Mouse (Mus musculus): ENCODE measurements around the gene Slc2a5.

Slc2a5 gene

DNA sequence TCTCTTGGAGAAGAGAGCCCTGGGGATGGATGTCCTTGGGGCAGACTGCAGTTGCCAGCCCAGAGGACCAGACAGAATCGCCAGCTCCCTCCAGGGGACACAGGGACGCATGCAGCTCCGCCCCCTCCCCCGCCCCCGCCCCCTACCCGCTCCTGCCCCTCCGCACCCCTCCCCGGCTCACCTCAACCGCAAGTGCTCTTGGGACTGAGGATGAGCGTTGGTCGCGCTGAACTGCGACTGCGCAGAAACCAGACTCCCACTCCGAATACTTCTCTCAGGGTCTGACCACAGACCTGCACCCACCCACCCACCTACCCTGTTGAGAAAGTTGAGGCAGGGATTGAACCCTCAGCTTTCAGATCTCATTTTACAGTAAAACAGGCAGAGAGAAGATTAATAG lies at the start of gene Slc2a5:
Gene Slc2a5 (plus strand): TSS at position 229 of the 400 bp plus-strand sequence.
- no peak for DNase-seq (ENCODE audit: low spot score in 2 of 2)

DNA sequence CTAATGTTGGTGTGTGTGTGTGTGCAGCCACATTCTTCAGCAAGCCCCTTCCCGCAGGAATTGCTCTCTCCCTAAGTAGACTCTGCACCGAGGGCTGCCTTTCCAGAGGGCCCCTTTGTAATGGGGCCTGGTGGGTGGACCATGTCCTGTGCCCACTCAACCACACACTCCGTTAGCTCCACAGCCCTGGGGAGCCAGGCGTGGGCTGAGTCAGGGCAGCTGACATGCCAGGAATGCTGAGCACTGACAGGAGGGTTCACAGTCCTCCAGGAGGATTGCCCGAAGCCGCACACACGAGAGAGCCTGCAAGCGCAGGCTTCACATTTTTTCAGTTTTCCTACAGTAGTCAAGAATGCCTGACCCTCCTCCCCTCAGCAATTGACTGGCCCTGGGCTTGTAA lies 48.9 kb upstream of the Slc2a5 start:
- DNase-seq (ENCODE audit: low spot score in 2 of 2) = no peak

DNA sequence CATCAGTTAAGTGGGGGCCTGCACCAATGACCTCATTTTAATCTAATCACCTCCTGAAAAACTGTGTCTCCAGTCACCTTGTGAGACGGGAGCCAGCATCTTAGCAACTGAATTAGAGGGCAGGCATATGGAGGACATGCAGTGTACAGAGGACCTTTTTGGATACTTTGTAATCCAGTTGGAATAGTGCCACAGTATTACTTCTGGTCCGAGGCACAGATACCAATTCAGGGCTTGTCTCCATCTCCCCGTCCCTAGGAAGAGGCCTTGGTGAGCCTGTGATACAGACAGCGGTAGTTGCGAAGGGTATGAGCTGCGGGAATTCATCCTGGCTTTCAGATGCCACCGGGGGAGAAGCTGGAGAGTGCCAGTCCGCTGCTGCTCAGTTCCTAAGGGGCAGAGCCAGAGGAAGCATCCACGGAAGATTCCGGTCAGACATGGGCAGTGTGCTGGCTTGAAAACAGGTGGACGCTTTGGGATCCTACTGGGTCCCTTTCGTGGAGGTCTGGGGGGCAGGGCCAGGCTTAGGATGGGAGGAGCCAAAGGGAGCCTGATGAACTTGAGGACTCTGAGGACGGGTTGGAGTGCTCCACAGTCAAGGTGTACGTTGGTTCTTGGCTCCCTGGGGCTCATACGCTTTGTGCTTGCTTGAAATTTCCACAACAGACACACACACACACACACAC lies 46.5 kb upstream of the Slc2a5 start:
- no peak for DNase-seq (ENCODE audit: low spot score in 2 of 2)

DNA sequence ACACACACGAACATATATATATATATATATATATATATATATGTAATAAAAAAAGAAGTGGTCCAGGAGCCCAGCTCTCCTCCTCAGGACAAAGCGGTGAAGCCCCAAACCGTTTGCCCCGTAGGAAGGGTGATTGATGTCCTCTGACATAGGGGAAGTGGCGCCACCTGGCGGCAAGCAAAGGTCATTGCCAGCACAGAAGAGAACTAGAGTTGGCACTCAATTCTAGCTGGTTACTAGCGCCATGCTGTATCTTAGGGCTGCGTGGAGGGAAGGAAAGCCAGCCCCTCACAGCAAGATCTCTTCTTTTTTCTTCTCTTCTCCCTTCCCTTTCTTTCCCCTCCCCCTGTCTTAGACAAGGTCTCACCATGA lies 46.0 kb upstream of the Slc2a5 start:
- no peak for DNase-seq (ENCODE audit: low spot score in 2 of 2)

DNA sequence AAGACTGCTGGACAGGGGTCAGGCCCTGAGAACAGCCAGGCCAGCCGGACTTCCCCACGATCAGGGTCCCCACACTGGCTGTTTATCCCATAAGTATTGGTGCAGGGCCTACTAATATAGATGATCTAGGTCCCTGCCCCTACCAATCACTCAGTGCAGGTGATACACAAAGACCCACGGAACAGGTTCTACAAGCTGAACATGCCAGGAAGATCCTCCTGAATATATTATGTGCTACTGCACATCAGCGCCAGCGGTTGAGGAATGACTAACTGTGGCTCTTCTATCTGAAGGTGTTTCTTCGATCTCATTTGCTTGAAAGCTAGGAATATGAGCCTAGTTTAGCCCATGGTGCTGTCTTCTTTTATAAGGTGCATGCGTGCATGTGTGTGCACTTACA lies 43.7 kb upstream of the Slc2a5 start:
- DNase-seq (ENCODE audit: low spot score in 2 of 2) = no peak

DNA sequence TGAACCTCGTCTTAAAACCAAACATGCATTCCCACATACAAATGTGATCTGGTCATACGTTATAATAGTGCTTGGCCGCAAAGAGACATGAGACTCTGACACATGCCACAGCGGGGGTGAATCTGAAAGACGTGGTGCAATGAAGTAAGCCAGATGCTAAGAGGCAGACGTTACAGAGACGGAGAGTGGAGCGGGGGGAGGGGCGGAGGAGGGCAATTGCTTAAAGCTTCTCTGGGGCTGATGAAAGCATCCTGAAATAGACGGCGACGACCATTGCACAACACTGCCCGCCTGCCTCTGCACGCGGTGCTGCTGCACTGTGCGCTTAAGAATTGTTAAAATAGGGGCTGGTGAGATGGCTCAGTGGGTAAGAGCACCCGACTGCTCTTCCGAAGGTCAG lies 42.9 kb upstream of the Slc2a5 start:
- no peak for DNase-seq (ENCODE audit: low spot score in 2 of 2)

DNA sequence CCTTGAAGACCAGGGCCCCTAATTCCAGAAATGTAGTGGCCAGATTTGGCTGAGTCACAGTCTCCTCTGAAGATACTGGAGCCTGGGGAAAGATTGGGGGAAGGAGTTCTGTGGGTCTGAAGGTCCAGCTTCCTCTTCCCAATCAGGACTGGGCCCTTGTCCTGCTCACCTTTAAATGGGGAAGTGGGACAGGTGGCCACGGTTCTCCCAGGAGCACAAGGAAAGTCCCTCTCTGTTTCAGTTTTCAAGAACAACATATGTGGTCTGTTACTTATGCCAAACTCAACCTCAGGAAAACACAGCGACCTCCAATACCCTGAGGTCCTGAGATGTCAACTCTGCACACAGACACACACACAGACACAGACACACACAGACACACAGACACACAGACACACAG lies 40.4 kb upstream of the Slc2a5 start:
- no peak for DNase-seq (ENCODE audit: low spot score in 2 of 2)

DNA sequence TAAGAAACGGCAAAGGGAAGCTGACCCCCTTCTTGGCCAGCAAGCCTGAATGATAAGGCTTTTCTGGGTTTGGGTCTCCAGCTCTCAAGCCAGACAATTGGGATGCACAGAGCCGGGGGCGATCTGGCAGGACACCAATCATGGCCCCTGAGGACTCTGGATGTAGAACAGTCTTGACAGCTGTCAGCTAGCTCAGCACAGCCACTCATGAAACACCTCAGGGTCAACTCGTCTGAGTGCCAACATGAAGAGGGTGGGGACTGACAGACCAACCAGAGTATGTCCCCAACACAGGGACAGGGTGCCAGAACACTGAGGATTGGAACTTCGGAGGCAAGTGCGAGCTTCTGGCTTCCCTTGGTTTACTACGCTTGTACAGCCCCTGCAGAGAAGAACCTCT lies 39.8 kb upstream of the Slc2a5 start:
- DNase-seq (ENCODE audit: low spot score in 2 of 2) = no peak

DNA sequence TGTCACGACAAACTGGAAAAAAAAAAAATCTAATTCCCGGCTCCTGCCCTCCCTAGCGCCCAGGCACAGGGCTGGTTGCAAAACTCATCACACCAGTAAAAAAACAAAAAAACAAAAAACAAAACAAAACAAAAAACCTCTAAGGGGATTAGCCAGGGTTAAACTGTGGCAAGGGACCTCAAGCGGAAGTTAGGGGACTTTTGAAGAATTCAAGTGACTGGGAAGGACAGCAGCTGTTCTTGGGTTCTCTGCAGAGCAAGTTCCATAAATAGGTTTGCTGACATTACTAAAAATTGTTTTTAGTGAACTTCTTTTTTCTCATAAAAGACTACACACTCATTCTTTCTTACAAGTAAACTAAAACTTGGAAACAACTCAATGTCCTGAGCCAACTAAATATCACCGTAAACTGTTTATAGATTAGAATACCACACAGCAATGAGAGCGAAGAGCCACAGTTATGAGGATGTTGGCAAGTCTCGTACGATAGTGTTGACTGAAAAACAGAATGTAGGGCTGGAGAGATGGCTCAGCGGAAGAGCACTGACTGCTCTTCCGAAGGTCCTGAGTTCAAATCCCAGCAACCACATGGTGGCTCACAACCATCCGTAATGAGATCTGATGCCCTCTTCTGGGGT lies 38.6 kb upstream of the Slc2a5 start:
- DNase-seq (ENCODE audit: low spot score in 2 of 2) = no peak

DNA sequence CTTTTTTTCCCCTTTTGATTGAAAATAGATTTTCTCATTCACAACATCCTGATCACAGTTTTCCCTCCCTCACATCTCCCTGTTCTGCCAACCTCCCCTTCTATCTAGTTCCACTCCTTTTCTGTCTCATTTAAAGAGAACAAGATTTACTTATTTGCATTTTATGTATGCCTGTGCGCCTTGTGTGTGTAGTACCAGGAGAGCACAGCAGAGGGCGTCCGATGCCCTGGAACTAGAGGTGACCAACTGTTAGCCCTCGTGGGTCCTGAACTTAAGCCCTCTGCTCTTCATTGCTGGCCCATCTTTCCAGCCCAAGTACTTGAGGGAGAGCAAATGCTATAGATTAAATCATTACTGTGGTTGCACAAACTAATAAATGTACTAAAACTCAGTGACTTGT lies 33.7 kb upstream of the Slc2a5 start:
- DNase-seq (ENCODE audit: low spot score in 2 of 2) = no peak

DNA sequence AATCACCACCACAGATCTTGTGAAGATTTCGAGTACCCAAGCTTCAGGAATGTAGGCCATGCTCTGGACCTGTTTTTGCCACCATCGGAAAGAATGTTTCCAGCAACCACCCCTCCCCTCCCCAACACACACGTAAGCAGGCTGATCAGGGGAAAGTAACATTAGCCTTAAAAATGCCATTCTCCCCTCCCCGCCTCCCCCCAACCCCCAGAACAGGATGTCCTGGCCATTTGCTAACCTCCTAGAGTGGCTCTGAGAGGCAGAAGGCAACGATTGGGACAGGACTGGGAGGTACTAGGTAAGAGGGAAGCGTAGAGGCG lies 32.3 kb upstream of the Slc2a5 start:
- no peak for DNase-seq (ENCODE audit: low spot score in 2 of 2)

DNA sequence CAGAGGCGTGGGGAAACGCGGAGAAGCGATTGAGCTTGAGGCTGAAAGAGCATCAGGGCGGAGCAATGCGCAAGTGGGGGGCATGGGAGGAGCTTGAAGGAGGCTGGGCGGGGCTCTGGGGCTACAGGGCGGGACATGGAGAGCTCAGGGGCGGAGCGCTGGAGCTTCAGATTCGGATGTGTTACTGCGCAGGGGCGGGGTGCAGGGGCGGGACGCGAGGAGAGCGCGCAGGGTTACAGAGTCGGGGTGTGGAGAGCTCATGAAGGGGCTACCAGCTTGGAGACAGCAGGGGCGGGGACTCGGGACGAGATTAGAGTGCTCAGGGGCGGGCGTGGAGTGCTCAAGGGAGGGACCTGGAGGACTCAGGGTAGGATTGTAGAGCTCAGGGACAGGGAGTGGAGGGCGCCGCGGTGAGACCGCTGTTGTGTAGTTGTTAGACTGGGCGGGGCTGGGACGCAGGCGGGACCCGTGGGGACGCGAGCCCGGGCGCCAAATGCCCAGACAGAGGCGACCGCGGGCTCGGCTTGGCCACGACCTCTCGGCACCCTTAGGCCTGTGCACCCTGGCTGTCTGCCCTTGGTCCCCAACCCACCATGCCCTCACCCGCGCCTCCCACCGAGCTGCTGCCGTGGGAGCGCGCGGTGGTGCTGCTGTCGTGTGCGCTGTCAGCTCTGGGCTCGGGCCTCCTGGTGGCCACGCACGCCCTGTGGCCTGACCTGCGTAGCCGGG lies 31.8 kb upstream of the Slc2a5 start, which contains the start of gene Gpr157:
Gene Gpr157 (plus strand): TSS at position 205 of the 729 bp plus-strand sequence.
- peak; percentile 84 to 85 for DNase-seq (ENCODE audit: low spot score in 2 of 2)

DNA sequence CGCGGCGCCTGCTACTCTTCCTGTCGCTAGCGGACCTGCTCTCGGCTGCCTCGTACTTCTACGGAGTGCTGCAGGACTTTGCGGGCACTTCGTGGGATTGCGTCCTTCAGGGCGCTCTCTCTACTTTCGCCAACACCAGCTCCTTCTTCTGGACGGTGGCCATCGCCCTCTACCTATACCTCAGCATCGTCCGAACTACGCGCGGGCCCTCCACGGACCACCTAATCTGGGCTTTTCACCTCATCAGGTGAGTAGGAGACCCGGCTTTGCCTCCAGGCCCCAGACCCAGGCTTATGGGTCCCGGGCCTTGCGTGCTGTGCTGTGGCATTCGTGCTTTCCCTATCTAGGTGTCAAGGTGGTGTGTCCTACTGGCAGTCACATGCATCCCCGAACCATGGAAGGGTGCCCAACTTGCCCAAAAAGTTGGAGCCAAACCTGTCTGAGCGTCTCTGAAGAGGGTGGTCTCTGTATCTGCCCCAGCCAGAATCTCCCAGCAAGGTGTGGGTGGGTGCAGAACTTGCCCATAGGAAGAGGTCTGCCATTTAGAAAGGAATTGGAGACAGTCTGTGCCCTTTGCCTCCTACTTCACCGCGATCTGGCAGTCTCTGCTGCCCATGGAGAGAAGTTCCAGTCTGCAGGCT lies 31.1 kb upstream of the Slc2a5 start:
- no peak for DNase-seq (ENCODE audit: low spot score in 2 of 2)

DNA sequence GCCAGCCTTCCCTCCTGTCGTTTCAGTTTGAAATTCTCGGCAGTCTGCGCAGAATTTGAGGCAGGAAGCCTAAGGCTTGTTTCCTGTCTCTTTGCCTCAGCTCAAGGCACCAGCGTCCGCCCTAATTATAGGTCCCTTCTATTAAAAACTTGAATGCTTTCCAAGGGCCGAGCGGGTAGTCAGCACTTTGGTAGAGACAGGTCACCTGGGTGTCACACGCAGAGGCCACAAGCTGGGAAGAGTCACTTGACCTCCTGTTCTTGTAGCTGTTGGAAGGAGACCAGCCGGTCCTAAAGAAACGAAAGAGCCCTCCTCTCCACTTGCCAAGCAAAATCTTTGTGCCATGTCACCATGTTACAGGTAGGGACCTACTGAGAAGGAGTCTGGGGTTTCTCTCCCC lies 30.0 kb upstream of the Slc2a5 start:
- DNase-seq (ENCODE audit: low spot score in 2 of 2) = no peak

DNA sequence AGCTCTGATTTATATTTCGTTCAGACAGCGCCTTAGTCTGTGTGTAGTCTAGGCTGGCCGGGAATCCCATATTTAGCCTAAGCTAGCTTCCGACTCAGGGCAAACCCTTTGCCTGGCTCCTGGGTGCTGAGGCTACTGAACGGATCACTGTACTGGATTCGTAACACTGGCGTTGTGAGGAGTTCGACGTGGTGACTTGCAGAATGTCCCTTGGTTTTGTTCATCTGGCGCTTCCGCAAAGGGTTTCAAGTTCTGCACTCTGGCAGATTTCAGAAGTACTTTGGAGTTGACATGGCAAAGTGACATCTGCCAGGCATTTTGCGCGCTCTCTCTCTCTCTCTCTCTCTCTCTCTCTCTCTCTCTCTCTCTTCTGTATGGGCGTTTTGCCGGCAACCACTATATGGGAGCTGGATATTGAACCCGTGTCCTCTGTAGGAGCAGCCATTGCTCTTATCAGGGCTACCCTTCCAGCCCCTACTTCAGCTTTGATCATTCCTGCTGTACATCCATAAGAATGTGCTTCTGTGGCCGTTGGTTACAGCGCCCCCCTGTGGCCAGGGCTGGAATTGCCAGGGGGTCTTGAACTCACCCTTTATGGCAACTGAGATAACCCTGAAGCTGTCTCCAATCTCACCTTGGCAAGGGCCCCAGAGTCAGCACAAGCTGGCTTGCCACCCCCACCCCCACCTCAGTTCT lies 27.0 kb upstream of the Slc2a5 start:
- DNase-seq (ENCODE audit: low spot score in 2 of 2) = no peak

DNA sequence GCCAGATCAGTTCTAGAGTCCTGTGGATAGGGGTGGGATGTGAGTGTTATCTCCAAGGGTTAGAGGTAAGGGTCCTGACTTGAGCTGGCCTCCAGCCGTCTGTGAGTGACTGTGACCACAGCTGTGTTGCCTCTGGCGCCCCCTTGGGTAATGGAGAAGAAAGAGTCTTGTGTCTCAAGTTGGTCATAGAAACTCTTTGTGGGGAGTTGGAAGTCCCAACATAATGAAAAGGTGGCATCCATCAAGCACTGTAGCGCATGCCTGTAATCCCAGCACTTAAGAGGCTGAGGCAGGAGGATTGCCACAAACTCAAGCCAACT lies 26.5 kb upstream of the Slc2a5 start:
- DNase-seq (ENCODE audit: low spot score in 2 of 2) = no peak

DNA sequence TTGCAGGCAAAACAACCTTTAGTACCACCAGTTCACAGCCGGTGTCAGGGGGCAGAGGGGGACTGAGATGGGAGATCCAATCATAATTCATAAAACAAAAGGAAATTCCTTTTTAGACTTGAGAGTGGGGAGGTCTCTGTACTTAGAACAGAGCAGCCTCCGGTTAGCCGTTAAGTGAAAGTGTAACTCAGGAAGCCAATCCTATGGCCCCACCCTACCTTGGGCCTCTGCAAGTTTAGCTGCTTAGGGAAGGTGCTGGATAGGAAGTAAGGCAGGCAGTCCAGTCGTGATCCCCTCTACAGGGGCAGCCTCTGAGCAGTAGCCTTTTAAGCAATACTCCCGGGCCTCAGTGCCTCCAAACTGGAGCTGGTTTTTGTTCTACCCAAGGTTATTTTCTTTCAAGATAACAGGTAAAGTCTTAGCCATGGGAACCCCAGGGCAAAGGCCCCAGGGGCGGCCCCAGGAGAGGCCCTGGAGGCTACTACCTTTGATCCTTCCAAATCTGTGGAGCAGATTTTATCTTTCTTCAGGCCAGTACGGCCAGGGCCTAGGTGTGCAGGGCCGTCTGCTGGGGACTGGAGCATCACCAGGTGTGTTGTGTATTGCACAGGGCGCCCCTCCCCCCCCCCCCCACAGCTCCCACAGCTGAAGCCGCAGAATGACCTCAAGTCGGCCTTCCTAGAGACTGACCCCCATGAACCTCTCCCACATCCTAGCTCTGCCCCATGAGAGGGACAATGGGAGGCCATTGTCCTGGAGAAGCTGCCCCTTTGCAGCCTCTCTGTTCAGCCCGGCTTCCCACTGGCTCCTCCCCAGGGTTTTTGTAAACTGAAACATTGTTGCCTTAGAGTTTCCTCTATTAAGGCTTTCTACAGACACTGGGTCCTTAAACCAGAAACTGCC lies 25.3 kb upstream of the Slc2a5 start:
- DNase-seq (ENCODE audit: low spot score in 2 of 2) = no peak

DNA sequence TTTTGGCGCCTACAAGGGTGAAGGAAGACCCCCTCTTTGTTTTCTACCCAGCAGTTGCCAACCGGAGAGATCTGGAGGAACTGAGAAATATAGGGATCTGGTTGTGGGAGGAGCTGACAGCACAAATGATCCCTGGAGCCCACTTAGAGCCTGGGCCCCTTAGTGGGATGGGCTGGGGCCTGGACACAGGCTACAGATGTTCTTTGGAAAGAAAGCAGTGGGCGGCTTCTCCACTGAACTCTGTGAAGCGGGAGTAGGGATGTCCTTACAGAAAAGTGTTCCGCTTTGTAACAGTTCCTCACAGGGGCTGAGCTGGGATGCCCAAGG lies 24.7 kb upstream of the Slc2a5 start:
- DNase-seq (ENCODE audit: low spot score in 2 of 2) = no peak

DNA sequence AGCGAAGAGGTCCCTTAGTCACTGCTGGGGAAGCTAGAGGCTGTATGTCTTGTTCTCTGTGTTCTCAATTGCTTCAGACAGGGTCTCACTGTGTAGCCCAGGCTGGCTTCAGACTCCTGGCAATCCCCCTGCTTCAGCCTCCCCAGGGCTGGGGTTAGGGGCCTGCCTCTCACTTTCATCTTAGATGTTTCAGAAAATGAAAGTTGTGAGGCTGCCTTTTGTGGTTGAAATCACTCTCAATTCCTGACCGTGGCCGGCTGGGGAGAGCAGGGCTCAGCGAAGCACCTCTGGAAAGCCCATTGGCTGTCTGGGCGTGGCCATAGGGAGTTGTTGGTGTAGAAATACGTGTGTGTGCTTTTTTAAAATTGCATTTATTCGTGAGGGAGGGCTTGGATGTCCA lies 22.8 kb upstream of the Slc2a5 start:
- DNase-seq (ENCODE audit: low spot score in 2 of 2) = no peak

DNA sequence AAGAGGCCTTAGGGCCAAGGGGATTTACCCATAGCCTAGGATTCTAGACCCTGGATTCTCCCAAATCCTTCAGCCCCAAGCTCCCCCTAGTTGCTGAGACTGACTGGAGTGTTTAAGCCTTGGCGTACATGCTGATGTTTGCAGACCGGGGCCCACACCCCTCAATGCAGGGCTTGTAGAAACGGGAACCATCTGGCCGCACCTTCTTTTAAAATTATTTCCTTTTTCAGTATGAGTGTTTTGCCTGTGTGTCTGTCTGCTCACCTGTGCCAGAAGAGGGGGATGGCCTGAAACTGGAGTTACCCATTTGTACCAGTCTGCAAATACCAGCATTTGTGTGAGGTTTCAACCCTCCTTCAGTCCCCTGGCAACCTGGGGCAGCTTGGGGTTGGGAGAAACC lies 21.2 kb upstream of the Slc2a5 start:
- DNase-seq (ENCODE audit: low spot score in 2 of 2) = no peak

DNA sequence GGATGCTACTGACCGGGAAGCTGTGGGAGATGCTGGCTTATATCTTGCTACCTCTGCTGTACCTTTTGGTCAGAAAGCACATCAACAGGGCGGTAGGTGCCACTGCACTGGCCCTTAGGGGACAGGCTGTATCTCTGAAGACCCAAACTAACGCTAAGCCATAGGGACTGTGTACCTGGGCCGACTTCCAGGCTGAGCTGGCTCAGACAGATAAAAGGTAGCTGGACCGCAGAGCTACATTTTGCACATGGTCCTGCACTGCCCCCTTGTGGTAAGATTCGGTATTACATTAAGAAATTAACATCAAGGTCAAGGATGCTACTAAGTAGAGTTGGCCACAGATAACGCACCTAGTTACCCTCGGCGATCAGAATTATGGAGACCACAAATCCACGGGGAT lies 20.2 kb upstream of the Slc2a5 start:
- peak; percentile 32 to 75 for DNase-seq (ENCODE audit: low spot score in 2 of 2)

DNA sequence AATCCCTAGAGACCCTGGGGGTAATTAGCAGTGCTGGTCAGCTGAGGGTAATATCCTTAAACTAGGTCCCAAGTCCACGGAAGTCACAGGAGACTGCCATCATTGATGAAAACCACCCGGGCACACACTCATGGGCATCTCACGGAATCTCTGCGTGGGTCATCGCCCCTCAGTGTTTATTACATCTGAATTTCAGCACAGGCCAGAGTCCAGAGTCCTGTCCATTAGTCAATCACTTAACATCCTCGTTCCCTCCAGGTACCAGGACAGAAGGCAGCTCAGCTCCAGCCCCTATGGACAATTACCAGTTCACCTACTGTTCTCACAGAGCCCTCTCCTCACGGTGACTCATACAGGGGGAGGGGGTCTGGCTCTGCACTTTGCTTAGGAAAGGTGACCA lies 16.3 kb upstream of the Slc2a5 start:
- no peak for DNase-seq (ENCODE audit: low spot score in 2 of 2)

All from frontal cortex, postnatal 36 days (tissue).